Mouse (Mus musculus): ENCODE data around the gene Zfp599. TPM values are rescaled to one million over a fixed set of nuclear protein-coding genes. Genes with fewer than 3 reads are reported as not detected.
"Not testable (repeated sequence)": the region's sequence is repeated elsewhere in the genome, so short reads cannot be mapped to it uniquely, and the experiment has no call there.

Zfp599 gene
- polyA plus RNA-seq (2015; fragmentation: Nextera tagmentation; extraction: Ambion mirVana): 7.6 and 8.4 TPM in 2 replicates

DNA sequence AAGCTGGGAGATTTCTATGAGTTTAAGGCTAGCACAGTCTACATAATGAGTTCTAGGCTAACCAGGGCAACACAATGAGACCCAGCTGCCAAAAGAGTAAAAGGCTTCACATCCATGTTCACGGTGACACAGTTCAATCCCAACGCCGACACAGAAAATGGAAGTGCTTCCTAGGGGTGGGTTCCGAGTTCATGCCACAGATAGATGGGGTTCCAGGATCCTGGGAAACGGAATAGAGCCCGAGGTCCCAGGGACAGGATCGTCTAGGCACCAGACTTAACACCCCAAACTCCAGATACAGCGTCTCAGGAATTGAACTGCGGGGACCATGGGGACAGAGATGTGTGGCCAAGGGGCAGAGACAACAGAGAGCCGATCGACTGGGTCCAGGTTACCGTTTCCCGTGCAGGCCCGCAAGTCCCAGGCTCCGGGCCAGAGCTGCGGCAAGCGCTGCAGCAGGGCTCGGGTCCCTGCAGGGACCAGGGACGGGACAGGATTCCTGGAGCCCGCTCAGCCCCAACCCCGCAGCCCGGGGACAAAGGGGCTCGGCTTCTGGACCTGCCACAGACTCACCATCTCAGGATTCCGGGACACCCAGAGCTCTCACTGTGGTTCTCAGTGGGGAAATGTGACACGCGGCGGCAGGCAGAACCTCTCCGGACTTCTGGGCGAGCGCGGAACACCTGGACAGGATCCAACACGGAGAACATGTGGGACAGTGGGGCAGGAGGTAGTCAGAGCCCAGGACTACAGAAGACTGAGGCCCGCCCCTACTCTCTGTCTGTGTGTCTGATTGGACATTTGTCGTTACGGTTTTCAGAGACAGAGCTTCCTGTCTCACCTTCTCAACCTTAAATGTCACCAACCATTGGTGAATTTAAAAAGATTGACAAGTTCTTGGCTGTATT, at the start of gene Zfp599:
Gene Zfp599, minus strand, starts transcription at position 712 of the 908 bp plus-strand sequence.
- H3K4me2 ChIP-seq: peak within 1 kb of the TSS; percentile 74
- H3K27me3 ChIP-seq: no peaks in the 10 kb centered on the region
- ATAC-seq (ENCODE audit: insufficient number of reproducible peaks, insufficient read depth, low FRiP score, low TSS enrichment, low read depth): peak; percentile 79; the same call in 1 of the 2 replicates
- WGBS: 1% methylated on average over 35 of the region's 35 CpGs
- peak within 1 kb of the TSS; percentile 87 for H3K9ac ChIP-seq
- peak within 1 kb of the TSS; percentile 77 for H3K4me3 ChIP-seq
- peaks cover 27% of the 10 kb centered on the region for H3K36me3 ChIP-seq
- H3K4me1 ChIP-seq: no peaks in the 10 kb centered on the region
- peak within 1 kb of the TSS; percentile 22; the same call in 1 of the 2 replicates for H3K27ac ChIP-seq
- peaks cover 13% of the 10 kb centered on the region for H3K9me3 ChIP-seq

DNA sequence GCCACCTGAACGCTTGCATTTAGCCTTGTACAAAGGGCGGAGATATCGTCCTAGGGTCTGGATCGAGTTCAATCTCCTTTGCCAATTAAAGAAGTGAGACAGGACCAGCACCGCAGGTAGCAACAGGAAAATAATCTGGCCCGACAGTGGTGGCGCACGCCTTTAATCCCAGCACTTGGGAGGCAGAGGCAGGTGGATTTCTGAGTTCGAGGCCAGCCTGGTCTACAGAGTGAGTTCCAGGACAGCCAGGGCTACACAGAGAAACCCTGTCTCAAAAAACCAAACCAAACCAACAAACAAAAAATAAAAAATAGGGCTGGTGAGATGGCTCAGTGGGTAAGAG, 48.2 kb upstream of the Zfp599 start:
- Histone ChIP-seq H3K9ac (peak overlapping the region; percentile 98), H3K4me3 (peak overlapping the region; percentile 93), H3K36me3 (peaks cover 25% of the 10 kb centered on the region), H3K4me2 (peak overlapping the region; percentile 78), H3K4me1 (peaks cover 11% of the 10 kb centered on the region), H3K27ac (peak overlapping the region; percentile 28; the same call in 1 of the 2 replicates)
- H3K9me3 ChIP-seq; ATAC-seq (ENCODE audit: insufficient number of reproducible peaks, insufficient read depth, low FRiP score, low TSS enrichment, low read depth); H3K27me3 ChIP-seq: not testable (repeated sequence)
- WGBS: 11% methylated on average over 9 of the region's 9 CpGs

DNA sequence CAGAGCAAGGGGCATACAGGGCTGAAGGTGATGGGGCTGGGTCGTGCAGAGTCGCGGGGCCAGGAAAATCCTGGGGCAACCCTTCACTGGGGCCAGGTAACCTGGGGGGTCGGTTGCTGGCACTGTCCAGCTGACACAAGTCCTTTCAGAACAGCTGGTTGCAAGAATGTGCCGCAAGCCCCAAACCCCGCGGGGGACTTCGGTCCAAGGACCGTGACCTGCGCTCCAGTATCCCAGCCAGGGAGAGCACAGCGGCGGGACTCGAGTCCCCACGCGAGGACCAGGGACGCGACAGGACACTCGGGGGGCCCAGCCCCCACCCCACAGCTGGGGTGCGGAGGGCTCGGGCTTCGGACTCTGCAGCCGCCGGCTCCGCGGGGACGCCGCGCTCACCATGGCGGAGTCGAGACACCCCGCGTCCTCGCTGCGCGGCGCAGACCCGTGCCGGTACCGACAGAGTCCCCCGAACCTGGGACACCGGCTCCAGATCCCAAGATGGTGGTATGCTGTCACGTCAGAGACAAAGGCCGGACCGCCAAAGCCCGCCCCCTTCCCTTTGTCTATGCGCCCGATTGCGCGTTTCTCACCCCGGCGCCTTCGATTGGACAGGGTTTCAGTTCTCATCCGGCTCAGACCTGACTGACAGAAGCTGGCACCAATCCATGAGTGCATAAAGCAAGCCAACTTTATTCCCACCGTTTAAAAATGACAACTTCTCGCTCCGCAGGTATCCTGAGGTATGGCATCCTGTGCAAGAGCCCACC, 47.6 kb upstream of the Zfp599 start, which contains the start of gene Zfp810:
Gene Zfp810, minus strand, starts transcription at position 493 of the 764 bp plus-strand sequence.
- ATAC-seq (ENCODE audit: insufficient number of reproducible peaks, insufficient read depth, low FRiP score, low TSS enrichment, low read depth): peak; percentile 96
- peak within 1 kb of the TSS; percentile 85 for H3K27ac ChIP-seq
- peak within 1 kb of the TSS; percentile 98 for H3K9ac ChIP-seq
- H3K27me3 ChIP-seq: no peaks in the 10 kb centered on the region
- peaks cover 11% of the 10 kb centered on the region for H3K4me1 ChIP-seq
- H3K4me2 ChIP-seq: peak within 1 kb of the TSS; percentile 78
- H3K9me3 ChIP-seq: peaks cover 9% of the 10 kb centered on the region
- under 1% methylated on average over 56 of the region's 56 CpGs for WGBS
- H3K36me3 ChIP-seq: peaks cover 30% of the 10 kb centered on the region
- H3K4me3 ChIP-seq: peak within 1 kb of the TSS; percentile 93

DNA sequence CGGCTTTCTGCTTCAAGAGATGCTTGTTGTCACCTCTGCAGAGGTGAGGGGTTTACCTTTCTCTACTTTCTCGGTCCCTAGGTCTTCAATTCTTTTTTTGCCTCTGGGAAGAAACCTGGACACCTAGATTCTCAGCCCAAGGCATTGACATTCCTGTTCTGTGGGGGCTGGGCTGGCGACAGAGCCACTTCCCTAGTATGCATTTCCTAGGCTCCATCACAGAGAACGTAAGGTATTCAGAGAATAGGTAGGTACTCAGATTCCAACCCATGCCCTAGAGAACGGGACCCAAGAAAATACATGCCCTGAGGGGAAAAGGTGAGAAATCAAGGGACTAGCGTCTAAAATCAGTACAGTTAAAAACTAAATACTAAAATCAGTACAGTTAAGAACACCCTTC, 47.0 kb upstream of the Zfp599 start:
- H3K4me2 ChIP-seq: peak overlapping the region; percentile 78
- peaks cover 36% of the 10 kb centered on the region for H3K36me3 ChIP-seq
- no peaks in the 10 kb centered on the region for H3K27me3 ChIP-seq
- no peak for ATAC-seq (ENCODE audit: insufficient number of reproducible peaks, insufficient read depth, low FRiP score, low TSS enrichment, low read depth)
- H3K9ac ChIP-seq: peak overlapping the region; percentile 98
- H3K9me3 ChIP-seq: peaks cover 9% of the 10 kb centered on the region
- peaks cover 11% of the 10 kb centered on the region for H3K4me1 ChIP-seq
- H3K27ac ChIP-seq: peak overlapping the region; percentile 85
- H3K4me3 ChIP-seq: peak overlapping the region; percentile 93
- 12% methylated on average over 6 of the region's 6 CpGs for WGBS

DNA sequence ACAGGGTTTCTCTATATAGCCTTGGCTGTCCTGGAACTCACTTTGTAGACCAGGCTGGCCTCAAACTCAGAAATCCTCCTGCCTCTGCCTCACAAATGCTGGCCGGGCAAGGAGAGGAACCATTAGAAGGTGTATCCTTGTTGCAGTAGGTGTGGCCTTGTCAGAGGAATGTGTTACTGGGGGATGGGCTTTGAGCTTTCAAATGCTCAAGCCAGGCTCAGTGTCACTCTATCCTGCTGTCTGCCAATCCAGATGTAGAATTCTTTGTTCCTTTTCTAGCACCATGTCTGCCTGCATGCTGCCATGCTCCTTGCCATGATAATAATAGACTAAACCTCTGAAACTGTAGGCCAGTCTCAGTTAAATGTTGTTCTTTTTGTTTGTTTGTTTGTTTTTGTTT, 42.5 kb upstream of the Zfp599 start:
- H3K36me3 ChIP-seq: peaks cover 81% of the 10 kb centered on the region
- no peak overlapping the region for H3K9ac ChIP-seq
- H3K4me3 ChIP-seq: no peak overlapping the region
- no peak overlapping the region for H3K4me2 ChIP-seq
- no peaks in the 10 kb centered on the region for H3K27me3 ChIP-seq
- peaks cover 11% of the 10 kb centered on the region for H3K4me1 ChIP-seq
- WGBS: 91% methylated on average over 1 of the region's 1 CpGs
- no peak for ATAC-seq (ENCODE audit: insufficient number of reproducible peaks, insufficient read depth, low FRiP score, low TSS enrichment, low read depth)
- H3K9me3 ChIP-seq: peaks cover 5% of the 10 kb centered on the region
- no peak overlapping the region for H3K27ac ChIP-seq

DNA sequence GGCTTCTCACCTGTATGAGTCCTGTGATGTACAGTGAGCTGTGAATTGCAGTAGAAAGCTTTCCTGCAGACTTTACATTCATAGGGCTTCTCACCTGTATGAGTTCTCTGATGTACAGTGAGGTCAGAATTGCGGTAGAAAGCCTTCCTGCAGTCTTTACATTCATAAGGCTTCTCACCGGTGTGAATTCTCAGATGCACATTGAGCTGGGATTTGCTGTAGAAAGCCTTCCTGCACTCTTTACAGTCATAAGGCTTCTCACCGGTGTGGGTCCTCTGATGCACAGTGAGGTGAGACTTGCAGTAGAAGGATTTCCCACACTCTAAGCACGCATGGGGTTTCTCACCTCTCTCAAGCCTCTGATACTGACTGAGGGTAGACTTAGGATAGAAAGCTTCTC, 19.0 kb upstream of the Zfp599 start:
- peaks cover 71% of the 10 kb centered on the region for H3K9me3 ChIP-seq
- ATAC-seq (ENCODE audit: insufficient number of reproducible peaks, insufficient read depth, low FRiP score, low TSS enrichment, low read depth): no peak

DNA sequence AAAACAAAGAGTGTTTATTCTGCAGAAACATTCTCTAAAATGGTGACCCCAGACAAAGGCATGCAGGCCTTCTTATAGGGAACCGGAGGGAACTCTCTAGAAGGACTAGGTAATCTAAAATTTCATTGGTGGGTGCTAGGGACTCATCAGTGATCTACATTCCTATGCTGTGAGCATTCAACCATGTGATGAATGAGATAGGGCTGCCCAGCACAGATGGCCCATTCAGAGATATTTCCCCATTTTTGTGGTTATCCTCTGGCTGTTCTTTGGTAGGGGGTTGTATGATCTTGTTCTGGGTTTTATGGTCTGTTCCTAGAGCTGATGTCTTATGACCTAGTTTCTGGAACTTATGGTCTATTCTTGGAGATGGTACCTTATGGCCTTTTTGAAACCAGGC, 9.2 kb upstream of the Zfp599 start:
- 97% methylated on average over 1 of the region's 1 CpGs for WGBS
- ATAC-seq (ENCODE audit: insufficient number of reproducible peaks, insufficient read depth, low FRiP score, low TSS enrichment, low read depth): no peak
- H3K4me3 ChIP-seq: no peak overlapping the region

More for the DNA sequence above, 19.0 kb upstream of the Zfp599 start:
- Histone ChIP-seq H3K9ac (no peak overlapping the region), H3K4me1 (no peaks in the 10 kb centered on the region), H3K36me3 (peaks cover 85% of the 10 kb centered on the region), H3K27ac (no peak overlapping the region), H3K4me2 (no peak overlapping the region), H3K27me3 (no peaks in the 10 kb centered on the region), H3K4me3 (no peak overlapping the region)
- WGBS: 97% methylated on average over 4 of the region's 4 CpGs

DNA sequence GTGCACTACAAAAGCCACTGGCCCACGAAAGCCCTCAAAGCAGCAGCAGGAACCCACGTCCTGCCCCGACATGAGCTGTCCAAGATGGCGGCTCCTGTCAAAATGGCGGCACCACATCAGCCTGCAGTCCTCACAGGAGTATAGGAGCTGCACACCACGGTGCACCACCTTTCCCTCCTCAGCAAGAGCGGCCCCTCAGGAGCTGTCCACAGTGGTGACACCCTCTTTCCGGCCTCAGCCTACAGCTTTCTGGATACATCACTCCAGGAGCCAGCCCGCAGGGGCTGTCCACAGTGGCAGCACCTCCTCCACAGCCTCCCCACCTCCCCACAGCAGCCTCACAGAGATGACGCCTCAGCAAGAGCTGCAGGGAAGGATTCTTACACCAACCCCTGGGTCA, 2.9 kb upstream of the Zfp599 start:
- H3K4me3 ChIP-seq: no peak overlapping the region
- 0 out of 2 replicates have a peak, but pooled peaks cover 3% of the 10 kb centered on the region for H3K9me3 ChIP-seq
- no peak overlapping the region for H3K9ac ChIP-seq
- no peaks in the 10 kb centered on the region for H3K27me3 ChIP-seq
- 88% methylated on average over 10 of the region's 10 CpGs for WGBS
- H3K4me2 ChIP-seq: no peak overlapping the region
- no peak for ATAC-seq (ENCODE audit: insufficient number of reproducible peaks, insufficient read depth, low FRiP score, low TSS enrichment, low read depth)
- H3K36me3 ChIP-seq: peaks cover 6% of the 10 kb centered on the region; the same call in 1 of the 2 replicates
- no peaks in the 10 kb centered on the region for H3K4me1 ChIP-seq
- no peak overlapping the region for H3K27ac ChIP-seq

More for the DNA sequence above, 9.2 kb upstream of the Zfp599 start:
- no peaks in the 10 kb centered on the region for H3K27me3 ChIP-seq
- no peak overlapping the region for H3K4me2 ChIP-seq
- H3K9ac ChIP-seq: no peak overlapping the region
- no peak overlapping the region for H3K27ac ChIP-seq
- H3K4me1 ChIP-seq: no peaks in the 10 kb centered on the region
- H3K36me3 ChIP-seq: peaks cover 10% of the 10 kb centered on the region
- H3K9me3 ChIP-seq: peaks cover 9% of the 10 kb centered on the region; the same call in 1 of the 2 replicates

DNA sequence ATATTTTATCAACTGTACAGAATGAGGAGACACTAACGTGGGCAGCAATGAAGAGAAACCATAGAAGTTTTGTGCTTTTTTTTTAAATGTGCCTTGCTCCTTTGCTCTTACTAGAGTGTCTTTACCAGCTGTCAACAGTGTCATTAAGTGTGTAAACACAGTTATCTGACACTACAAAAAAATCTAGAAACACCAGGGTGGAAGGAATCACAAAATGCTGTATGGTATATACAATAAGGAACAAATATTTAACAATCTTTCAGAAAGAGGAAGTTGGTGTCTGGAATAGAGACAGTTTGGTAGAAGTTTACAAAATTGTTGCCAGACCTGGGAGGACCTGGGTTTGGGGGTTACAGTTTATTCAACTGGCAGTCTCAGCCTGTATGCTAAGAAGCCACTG, 1.9 kb upstream of the Zfp599 start:
- H3K9ac ChIP-seq: no peak overlapping the region
- H3K4me2 ChIP-seq: no peak overlapping the region
- H3K36me3 ChIP-seq: peaks cover 11% of the 10 kb centered on the region
- H3K4me3 ChIP-seq: no peak overlapping the region
- 90% methylated on average over 1 of the region's 1 CpGs for WGBS
- no peaks in the 10 kb centered on the region for H3K27me3 ChIP-seq
- H3K9me3 ChIP-seq: no peaks in the 10 kb centered on the region
- ATAC-seq (ENCODE audit: insufficient number of reproducible peaks, insufficient read depth, low FRiP score, low TSS enrichment, low read depth): no peak
- no peak overlapping the region for H3K27ac ChIP-seq
- H3K4me1 ChIP-seq: no peaks in the 10 kb centered on the region

DNA sequence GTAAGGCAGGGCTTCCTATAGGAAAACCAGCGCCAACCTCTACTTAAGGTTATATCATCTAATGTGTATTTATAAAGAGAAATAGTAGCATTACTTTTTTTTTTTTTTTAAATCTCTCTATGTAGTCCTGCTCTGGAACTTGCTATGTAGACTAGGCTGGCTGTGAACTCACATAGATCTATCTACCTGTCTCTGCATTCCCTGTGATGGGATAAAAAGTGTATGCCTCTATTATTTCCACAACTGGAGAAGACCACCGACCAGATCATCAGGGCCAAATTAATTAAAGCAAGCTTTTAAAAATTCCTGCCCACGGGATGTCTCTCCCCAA, 362 bp upstream of the Zfp599 start:
- H3K27ac ChIP-seq: no peak overlapping the region
- no peaks in the 10 kb centered on the region for H3K27me3 ChIP-seq
- no peaks in the 10 kb centered on the region for H3K4me1 ChIP-seq
- WGBS: 21% methylated on average over 3 of the region's 3 CpGs
- H3K4me3 ChIP-seq: peak overlapping the region; percentile 77
- H3K36me3 ChIP-seq: peaks cover 26% of the 10 kb centered on the region
- ATAC-seq (ENCODE audit: insufficient number of reproducible peaks, insufficient read depth, low FRiP score, low TSS enrichment, low read depth): no peak
- H3K4me2 ChIP-seq: peak overlapping the region; percentile 74
- peak overlapping the region; percentile 87; the same call in 1 of the 2 replicates for H3K9ac ChIP-seq
- peaks cover 11% of the 10 kb centered on the region for H3K9me3 ChIP-seq

DNA sequence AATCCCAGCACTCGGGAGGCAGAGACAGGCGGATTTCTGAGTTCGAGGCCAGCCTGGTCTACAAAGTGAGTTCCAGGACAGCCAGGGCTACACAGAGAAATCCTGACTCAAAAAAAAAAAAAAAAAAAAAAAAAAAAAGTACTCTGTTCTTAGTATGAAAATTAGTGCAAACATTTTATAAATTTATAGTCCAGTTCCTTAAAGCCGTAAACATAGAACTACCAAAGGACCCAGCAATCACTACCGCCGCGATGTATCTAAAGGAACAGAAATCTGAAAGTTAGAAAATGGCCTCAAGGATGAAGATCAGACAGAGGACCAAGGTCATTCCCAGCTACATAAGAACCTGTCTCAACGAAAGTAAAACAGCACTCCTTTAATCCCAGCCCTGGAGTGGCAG, 911 bp downstream of the Zfp599 start:
- 80% methylated on average over 8 of the region's 8 CpGs for WGBS
- Histone ChIP-seq H3K9ac (peak overlapping the region; percentile 87), H3K27me3 (no peaks in the 10 kb centered on the region), H3K4me2 (peak overlapping the region; percentile 74), H3K36me3 (peaks cover 33% of the 10 kb centered on the region), H3K4me1 (no peaks in the 10 kb centered on the region), H3K27ac (no peak overlapping the region), H3K9me3 (peaks cover 16% of the 10 kb centered on the region), H3K4me3 (peak overlapping the region; percentile 77)
- ATAC-seq (ENCODE audit: insufficient number of reproducible peaks, insufficient read depth, low FRiP score, low TSS enrichment, low read depth): no peak
